Mouse (Mus musculus): ENCODE measurements around the gene Entpd7.

The Entpd7 gene

DNA sequence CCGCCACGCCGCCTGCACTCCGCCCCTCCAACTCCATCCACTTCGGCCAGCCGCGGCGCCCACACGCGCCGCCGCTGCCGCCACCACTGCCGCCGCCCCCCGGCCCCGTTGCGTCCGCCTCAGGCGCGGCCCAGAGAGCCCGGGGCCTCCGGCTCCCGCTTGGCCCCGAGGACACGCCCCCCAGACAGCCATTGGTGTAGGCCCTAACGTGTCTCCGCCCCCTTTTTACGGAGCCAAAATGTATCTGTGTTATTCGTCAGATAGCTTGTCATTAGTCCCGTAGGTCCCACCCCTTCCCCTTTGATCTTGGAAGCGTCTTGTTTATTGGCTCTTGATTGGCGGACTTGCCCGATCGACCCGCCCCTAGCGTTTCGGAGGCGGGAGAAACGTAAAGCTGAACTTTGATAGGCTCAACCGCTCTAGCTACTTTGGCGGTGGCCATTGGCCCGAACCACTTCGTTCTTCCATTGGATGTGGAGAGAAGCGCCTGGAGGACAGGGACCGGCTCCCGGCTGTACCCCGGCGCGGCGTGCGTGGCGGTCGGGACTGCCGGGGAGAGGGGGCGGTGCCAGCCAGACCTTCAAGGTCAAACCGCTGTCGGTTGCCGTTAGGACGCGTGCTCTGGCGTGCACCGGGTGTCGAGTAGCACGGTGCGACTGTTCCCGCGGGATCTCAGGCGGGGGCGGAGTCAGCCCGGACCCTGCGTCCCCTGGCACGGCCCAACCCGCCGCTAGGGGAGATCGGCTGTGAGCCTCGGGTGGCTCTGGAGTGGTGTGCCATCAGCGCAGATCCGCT is 14.5 kb upstream of the Entpd7 start, which contains the start of gene Slc25a28:
Slc25a28 (minus strand) TSS at position 152 of the 795 bp plus-strand sequence.
- DNase-seq: peak; percentile 100

DNA sequence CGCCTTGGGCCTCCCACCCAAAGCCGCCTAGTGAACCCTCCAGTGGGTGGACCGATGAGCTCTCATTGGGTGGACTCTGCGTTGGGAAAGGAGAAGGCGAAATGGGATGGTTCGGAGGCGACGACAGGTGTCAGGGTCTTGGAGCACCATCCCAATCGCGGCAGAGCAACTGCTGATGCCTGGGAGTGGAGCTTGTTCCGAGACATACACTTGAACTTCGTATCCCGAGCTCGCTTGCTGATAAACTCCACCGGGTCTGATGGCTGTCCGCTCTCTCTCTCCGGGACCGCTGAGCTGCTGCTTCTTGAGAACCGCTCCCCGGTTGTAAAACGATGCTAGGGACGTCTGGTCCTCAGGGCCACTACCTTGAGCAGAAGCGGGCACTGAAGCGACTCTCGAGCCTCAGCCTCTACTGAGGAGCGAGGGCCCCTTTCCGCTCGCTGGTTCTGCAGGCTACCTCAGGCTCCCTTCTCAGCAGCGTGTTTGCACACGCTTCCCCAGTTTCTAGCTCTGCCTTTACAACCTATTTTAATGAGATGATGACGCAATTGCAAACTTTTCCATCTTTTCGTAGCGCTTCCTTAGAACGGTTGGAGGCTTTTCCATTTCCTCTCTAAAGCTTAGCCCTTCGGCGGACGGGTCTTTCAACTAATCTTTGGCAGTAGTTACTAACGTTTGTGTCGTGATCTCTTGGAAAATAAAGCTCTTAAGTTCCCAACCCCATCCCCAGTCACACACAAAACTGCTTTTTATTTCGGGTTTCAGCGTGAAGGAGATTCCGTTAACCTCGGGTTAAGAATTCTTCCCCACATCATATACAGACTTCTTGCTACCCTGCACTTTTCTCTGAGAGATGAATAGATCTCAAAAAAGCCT is 13.7 kb upstream of the Entpd7 start:
- DNase-seq: no peak

DNA sequence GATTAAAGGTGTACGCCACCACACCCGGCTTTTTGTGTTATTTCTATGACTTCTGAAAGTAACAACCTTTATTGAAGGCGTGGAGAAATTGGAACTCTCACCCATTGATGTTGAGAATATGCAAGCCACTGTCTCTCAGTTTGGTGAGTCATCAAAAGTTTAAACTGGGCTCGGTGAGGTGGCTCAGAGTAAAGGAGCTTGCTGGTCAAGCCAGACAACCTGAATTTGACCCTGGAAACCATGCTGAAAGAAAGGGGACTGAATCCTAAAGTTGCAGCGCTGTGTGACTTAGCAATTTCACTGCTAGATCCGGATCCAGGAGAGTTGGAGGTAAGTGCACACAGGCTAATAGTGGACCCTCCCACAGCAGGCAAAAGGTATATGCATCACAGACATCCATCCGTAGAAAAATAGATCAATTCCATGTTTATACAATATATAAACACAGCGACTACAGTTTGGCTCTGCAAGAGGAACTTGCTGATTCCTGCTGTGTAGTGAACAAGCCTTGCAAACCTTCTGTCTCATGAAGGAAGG is 10.9 kb upstream of the Entpd7 start:
- DNase-seq: no peak

DNA sequence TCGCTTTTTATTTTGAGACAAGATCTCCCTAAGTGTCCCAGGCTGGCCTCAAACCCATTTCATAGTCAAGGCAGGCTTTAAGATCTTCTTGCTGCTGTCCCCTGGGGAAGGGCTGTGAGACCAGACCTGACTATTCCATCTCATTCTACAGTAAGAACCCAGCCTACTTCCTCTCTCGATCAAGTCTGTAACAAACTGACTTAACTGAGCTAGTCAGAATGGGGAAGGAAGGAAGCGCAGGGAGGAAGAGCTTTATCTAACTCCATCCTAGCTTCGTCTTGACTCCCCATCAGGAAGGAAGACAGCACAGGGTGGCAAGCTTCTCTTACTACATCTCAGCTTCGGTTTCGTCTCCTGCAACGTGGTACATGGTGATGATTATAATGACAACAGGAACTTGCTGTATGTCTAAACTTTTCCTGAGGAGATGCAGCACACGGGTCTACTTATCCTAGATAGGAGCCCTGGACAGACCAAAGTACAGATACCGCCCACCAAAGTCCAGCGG is 9.9 kb upstream of the Entpd7 start:
- DNase-seq: no peak

DNA sequence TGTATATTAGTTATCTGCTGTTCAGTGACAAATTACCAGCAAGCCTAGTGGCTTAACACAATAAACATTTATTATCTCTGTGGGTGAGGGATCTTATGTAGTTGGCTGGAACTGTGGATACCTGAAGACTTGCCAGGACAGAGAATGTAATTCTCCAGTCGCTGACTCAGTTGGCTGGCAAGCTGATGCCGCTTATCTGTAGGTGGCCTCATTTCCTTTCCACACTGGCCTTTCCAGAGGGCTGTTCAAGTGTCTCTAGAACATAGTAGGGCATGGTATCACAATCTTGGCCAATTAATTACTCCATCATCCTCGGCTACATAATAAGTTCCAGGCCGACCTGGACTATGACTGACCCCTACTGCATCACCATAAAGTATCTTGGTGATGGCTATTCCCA is 7.9 kb upstream of the Entpd7 start:
- no peak for DNase-seq

DNA sequence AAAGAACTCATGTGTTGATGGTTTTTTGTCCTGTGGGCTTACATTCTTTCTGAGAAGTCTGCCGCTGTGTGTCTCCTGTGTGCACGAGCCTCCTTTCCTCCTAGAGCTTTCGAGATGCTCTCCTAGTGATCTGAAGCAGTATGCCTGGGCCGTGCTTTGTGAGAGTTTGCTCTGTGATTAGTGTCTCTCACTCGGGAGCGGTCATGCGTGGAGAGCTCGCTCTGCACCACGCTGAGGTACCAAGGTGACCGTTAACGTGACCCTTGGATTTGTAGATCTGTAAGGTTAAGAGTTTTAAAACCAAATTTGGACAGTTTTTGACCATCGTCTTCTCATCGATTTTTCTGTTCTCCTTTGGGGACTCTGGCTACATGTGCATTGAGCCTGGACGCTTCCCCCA is 3.3 kb downstream of the Entpd7 start:
- DNase-seq: peak; percentile 6

DNA sequence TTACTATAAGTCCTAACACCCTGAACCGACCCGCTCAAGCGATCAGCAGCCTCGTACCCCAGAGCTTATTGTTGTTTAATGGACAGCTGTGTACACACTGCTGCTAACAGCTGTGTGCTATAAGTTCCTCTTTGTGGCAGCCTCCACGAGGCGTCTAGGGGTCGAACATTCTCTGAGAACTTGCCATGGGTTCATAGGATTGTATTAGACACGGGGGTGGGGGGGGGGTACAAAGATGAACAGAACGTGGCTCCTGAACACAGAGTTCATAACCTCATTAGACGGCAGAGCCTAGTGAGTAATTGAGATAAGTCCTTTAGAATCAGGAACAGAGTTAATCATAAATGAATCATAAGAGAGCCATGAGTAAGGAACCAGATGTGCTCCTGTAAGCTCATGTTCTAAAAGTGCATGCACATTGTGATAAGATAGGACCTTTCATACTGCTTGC is 6.1 kb downstream of the Entpd7 start:
- DNase-seq: no peak

DNA sequence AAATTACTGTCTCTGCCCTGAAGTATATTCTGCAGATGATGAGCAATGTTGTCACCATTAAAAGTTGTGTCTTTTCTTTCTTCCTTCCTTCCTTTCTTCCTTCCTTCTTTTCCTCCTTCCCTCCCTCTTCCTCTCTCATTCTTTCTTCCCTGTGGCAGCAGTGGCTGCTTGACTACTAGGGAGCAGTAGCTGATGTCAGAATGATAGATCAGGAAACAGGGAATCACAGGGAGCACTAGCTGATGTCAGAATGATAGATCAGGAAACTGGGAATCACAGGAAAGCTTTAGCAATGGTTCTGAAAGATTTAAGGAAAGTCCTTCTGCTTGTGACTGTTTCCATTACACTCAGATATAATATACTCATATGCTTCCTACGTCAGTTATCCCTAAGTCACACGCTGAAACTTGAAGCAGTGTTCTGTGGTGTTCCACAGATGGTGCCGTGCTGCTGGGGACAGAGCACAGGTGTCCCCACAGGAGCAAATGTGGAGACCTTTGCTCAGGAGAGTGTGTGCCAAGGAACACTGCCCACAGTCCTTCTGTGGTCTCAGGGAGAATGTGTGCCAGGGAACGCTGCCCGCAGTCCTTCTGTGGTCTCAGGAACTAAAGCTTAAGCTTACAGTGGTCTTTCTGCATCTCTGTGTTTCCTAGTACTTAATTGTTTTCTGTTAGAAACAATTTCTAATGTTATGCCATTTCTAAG is 8.3 kb downstream of the Entpd7 start:
- peak; percentile 4 for DNase-seq

DNA sequence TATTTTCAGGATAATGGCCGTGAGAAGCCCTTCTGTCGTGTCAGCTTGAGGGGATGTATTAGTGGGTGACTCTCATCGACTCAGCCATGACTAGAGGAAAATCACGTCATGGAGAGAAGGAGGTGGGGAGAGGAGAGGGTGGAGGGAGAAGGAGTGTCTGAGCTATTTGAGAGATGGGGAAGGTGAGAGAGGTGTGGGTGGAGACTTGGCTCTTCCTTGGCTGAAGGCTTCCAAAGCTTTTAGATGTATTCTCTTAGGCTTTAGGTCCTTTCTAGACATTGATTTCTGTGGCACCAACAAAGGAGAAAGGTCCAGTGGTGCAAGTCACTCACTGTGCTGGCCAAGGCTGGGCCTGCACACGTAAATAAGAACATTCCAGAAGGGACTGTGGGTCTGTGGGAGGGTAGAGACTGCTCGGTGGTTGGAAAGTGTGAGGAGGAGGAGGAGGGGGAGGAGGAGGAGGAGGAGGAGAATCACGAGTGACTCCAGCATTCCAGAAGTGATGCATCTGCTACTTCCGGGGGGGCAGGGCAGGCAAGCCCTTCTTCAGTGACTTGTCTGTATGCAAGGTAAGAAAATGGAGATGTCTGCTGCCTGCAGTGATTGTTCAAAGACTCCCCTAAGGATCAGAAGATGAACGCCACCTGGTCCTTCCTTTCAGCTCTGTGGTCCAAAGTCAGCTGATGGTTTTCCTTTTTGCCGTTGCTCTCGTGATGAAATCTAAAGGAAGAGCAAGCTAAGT is 9.7 kb downstream of the Entpd7 start:
- DNase-seq: no peak

DNA sequence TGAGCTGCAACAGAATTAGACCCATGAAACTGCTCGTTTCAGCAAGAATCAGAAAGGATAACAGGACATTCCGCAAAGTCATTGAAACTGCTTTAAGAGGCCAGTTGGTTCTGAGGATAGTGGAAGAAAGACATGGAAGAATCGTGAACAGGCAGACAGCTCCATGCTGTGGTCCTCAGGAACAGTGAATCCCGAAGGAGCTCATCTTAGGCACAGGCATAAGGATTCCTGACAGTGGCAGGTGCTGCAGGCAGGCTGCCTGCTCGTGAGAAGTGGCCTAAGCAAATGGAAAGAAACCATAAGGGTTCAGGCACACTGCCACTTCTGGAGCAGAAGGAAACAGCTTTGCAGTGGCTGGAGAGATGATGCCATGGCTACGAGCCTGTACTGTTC is 10.3 kb downstream of the Entpd7 start:
- DNase-seq: no peak

DNA sequence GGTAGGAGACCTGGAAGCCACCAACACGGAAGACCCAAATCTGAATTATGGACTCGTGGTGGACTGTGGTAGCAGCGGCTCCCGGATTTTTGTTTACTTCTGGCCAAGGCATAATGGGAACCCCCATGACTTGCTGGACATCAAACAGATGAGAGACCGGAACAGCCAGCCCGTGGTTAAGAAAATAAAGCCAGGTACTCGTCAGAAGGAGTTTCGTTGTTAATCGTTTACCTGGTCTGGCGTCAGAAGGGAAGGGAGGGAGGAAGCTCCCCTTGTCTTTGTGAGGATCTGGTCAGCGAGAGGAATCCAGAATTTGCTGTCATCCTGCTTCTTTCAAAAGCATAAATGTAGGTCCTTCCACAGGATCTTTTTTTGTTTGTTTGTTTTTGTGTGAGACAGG is 14.7 kb downstream of the Entpd7 start:
- DNase-seq: no peak

DNA sequence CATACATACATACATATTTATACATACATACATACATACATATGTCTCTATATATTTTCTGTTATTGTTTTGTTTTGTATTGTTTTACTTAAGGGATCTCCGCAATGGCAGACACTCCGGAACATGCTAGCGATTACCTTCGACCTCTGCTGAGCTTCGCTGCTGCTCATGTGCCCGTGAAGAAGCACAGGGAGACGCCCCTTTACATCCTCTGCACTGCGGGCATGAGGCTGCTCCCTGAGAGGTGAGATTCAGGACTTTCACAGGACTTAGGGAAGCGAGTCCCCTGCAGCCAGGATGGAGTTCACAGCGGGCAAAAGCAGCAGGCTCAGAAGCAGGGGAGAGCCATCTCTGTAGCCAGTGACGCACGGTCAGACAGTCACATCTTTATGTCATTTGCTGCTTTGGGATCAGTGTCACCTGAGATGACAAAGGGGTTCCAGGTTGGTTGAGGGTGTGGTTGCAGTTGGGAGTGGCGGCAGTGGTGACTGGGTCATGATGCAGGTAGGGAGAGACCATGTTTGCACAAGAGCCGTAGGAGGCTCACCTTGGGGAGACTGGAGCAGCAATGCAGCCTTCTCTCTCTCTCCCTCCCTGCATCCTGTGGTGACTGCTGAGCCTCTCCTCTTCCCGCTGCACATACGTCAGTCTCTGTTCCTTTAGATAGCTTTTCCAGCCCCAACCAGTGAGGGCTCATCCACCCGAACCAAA is 15.5 kb downstream of the Entpd7 start:
- DNase-seq: no peak

DNA sequence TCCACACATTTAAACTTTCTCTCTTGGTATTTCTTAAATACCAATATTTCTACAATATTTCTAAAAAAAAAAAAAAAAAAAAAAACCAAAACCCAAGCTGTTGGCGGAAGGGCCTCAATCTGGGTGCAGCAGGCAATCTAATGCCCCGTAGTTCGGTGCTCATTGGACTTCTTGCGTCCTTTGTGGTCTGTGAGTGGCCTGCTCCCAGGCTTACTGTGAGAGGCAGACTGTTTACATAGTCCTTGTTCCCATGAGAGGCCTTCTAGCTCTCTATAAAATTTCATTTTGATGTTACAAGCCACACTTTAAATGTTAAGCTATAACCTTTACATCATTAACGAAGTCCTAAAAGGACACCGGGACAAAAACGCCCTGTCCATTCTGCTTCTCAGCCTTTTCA is 18.7 kb downstream of the Entpd7 start:
- no peak for DNase-seq

DNA sequence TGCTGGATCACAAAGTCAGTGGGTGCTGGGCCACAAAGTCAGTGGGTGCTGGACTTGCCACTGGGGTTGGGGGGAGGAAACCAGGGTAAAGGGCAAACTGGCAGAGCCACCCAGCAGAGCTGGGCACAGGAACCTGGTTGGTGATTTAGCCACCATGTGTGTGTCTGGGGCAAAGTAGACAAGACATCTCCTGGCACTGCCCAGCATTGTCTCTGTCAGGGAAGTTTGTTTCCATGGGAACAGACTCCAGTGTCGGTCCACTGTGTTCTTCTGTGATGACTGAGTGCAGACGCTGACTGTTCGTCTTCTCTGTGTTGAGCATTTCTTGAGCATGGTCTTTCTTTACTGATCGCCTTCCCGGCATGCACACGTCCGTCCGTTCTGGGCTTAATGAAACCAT is 19.8 kb downstream of the Entpd7 start:
- DNase-seq: no peak

DNA sequence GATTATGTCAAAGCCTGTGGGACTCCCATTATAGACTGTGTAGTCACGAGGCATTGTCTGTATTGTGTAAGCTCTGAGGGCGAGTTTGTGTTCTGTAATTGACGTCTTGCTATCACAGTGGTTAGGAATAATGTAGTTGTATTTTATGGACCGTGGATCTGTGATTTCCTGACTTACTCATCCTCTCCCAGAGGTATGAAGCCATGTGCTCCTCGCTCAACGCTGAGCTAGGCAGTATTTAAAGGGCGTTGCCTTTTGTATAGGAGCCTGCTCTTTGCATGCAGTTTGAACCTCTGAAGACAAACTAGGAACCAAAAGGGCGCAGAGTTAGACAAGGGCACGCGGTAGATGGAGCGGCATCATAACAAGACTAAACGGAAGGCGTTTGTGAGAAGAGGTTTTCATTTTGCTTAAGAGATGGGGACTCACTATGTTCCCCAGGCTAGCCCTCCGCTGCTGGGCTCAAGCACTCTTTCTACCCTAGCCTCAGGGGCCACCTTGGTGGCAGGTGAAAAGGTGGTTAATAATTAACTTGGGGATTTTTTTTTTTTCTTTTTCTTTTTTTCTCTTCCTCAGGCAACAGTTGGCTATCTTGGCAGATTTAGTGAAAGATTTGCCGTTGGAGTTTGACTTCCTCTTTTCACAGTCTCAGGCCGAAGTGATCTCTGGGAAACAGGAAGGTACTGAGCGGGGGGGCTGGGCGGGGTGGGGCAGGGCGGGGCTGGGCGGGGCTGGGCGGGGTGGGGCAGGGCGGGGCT is 21.9 kb downstream of the Entpd7 start:
- no peak for DNase-seq

DNA sequence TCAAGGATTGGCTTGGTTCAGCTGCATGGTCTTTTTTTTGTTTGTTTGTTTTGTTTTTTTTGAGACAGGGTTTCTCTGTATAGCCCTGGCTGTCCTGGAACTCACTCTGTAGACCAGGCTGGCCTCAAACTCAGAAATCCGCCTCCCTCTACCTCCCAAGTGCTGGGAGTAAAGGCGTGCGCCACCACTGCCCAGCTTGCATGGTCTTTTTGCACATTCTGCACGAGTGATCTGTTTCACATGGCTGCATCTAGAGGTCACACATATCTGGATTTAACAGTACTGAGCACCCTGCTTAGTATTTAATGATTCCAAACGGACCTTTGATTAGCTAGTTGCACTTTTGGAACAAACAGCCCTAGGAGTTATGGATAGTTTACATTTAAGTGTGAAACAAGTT is 22.5 kb downstream of the Entpd7 start:
- no peak for DNase-seq

DNA sequence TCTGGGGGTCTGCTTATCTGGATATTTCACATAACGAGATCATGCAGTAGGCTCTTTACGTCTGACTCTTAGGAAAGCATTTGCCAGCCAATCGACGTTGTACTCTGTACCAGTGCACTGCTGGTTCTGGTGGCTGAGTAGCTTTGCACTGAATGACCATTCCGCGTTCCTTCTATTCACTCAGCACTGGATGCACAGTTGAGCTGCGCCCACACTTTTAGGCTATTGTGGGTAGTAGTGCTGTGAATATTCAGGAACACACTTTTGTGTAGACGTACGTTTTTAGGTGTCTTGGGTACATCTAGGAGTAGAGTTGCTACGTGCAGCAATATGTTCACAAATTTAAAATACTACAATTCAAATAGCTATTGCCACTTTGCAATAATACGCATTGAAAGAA is 30.6 kb downstream of the Entpd7 start:
- no peak for DNase-seq

DNA sequence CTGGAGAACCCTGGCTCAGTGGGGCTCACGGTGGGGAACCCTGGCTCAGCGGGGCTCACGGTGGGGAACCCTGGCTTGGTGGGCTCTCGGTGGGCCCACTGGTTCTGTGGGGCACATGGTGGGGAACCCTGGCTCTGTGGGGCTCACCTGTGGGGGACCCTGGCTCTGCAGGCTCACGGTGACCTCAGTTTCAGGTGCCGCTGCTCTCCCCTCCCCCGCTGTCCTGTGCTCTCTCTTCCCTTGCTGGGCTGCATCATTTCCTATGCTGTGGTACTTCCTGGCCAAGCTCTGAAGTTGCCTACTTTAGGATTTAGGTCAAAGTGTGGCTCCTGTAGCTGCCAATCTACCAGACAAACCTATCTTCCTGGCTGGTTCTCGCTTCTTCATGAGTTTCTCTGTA is 33.4 kb downstream of the Entpd7 start:
- DNase-seq: no peak

DNA sequence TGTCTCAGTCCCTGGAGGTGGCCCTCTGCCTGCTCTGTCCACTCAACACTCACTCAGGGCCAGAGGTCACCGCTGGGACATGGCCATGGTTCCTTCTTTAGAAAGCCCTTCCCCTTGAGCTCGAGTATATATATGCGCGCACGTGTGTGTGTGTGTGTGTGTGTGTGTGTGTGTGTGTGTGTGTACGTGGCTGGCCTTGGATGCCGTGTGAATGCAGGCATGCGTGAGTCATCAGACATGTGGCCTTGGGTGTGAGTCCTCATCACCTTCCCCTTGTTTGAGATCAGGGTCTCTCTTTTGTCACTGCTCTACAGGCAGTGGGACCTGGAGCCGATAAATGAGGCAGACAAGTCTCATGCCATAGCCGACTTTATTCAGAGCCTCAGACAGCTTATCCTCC is 34.0 kb downstream of the Entpd7 start:
- no peak for DNase-seq

DNA sequence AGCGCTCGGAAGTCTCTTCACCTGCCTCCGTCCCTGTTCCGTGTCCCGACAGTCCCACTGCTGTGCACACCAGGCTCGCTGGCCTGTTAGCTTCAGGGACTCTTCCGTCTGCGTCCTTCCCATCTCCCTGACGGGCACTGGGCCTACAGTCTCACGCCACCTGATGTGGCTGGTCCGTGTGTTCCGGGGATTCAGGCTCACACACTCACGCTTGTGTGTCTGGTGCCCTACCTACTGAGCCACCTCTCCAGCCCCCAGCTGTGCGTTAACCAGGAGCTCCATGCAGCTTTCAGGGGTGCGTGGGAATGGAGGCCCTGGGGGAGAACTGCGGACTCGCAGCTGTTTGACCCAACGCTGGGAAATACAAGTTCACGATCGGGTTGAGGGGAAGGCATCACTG is 34.7 kb downstream of the Entpd7 start:
- DNase-seq: no peak

DNA sequence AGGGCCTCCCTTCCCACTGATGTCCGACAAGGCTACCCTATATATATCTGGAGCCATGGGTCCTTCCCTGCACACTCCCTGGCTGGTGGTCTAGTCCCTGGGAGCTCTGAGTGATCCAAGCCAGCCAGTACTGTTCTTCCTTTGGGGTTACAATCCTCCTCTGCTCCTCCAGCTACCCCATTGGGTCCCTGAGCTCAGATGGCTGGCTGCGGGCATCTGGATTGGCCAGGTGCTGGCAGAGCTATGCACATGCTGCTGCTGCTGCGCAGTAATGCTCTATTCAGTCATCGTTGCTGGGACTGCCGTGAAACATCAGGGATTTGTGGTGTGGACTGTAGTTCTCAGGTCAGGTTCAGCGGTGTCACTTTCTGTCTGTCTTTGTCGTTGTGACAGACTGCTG is 35.3 kb downstream of the Entpd7 start:
- no peak for DNase-seq

All from retina, postnatal 1 day (tissue).